Mouse (Mus musculus) liver, embryonic 14.5 days (tissue): Measurements from ENCODE around the gene Cyp2c70. TPM values are rescaled to one million over a fixed set of nuclear protein-coding genes. Genes with fewer than 3 reads are reported as not detected.
A peak's percentile ranks its signal among the peaks of the same experiment; 100 is the strongest.
"Not testable (repeated sequence)": the region's sequence is repeated elsewhere in the genome, so short reads cannot be mapped to it uniquely, and the experiment has no call there.

ENCODE experiments used
- ATAC-seq: fragments of 200-750 bp; cut with Nextera tagmentation; 2 replicates; pipeline ENCODE4 v1.8.0; 2017; ENCODE audit warnings: moderate number of reproducible peaks, mild to moderate bottlenecking, moderate library complexity; ENCODE audit not compliant: insufficient read depth
- DNase-seq, 3 experiments: peaks; one replicate each; pipeline ENCODE4 v3.0.0-alpha.2; 2012 to 2013; ENCODE audit warnings: low read depth in 3 of 3, low spot score in 3 of 3
- H3K27ac ChIP-seq: fragments of 300-500 bp; sonication (generic); 2 replicates; pipeline ENCODE4 v1.5.1; 2014; ENCODE audit warnings: moderate library complexity, mild to moderate bottlenecking, control low read depth, inconsistent platforms
- H3K27me3 ChIP-seq: fragments of 300-500 bp; sonication (generic); 2 replicates; pipeline ENCODE4 v1.6.1; 2014; ENCODE audit warnings: mild to moderate bottlenecking, low read length, moderate library complexity; ENCODE audit not compliant: control insufficient read depth, insufficient read depth
- H3K36me3 ChIP-seq: fragments of 300-500 bp; sonication (generic); replicated peaks from 2 replicates; pipeline ENCODE4 v1.6.1; 2014; ENCODE audit warnings: low read depth; ENCODE audit not compliant: control insufficient read depth, insufficient read depth
- H3K4me1 ChIP-seq, 2 experiments: fragments of 200-500 bp in 1 of 2; fragments of 300-500 bp in 1 of 2; sonication (generic) in 1 of 2; replicated peaks; 2 replicates each; pipeline ENCODE4 v1.6.1; 2012 to 2014; ENCODE audit warnings: antibody characterized with exemption in 1 of 2, inconsistent platforms in 1 of 2, low read length in 1 of 2; ENCODE audit not compliant: control insufficient read depth in 2 of 2, insufficient read depth in 2 of 2
- H3K4me2 ChIP-seq: fragments of 300-500 bp; sonication (generic); 2 replicates; pipeline ENCODE4 v1.6.1; 2014; ENCODE audit warnings: low read depth, mild to moderate bottlenecking, control low read depth, moderate library complexity
- H3K4me3 ChIP-seq, 2 experiments: fragments of 200-500 bp in 1 of 2; fragments of 300-500 bp in 1 of 2; sonication (generic) in 1 of 2; 2 replicates each; pipeline ENCODE4 v1.5.1; 2012 to 2014; ENCODE audit warnings: low read depth in 2 of 2, low read length in 2 of 2, mild to moderate bottlenecking in 2 of 2, control low read depth in 1 of 2, inconsistent platforms in 1 of 2, moderate library complexity in 1 of 2; ENCODE audit not compliant: insufficient read depth in 1 of 2
- H3K9ac ChIP-seq: fragments of 300-500 bp; sonication (generic); replicated peaks from 2 replicates; pipeline ENCODE4 v1.6.1; 2014; ENCODE audit warnings: mild to moderate bottlenecking, control low read depth, moderate library complexity
- H3K9me3 ChIP-seq: fragments of 300-500 bp; sonication (generic); 2 replicates; pipeline ENCODE4 v1.6.1; 2016; ENCODE audit warnings: low read length, mixed read lengths; ENCODE audit not compliant: control insufficient read depth
- CTCF ChIP-seq: IDR thresholded peaks from 2 replicates; pipeline ENCODE4 v1.5.1; 2016; ENCODE audit warnings: antibody characterized with exemption, low read depth, control low read depth
- EP300 ChIP-seq: IDR thresholded peaks from 2 replicates; pipeline ENCODE4 v1.6.1; 2016; ENCODE audit warnings: antibody characterized with exemption, low read depth
- WGBS: fragments of 180-500 bp; shearing (Covaris S2); extraction: QIAGEN DNeasy Blood & Tissue Kit; methylation state at CpG from one replicate; pipeline ENCODE4 v1.1.7; 2014; ENCODE audit not compliant: insufficient replicate concordance; 5-methylcytosine and 5-hydroxymethylcytosine counted together
- polyA plus RNA-seq, 2 experiments: library from polyadenylated mRNA; depleted of rRNA in 1 of 2; stranded (reverse) in 1 of 2; unstranded in 1 of 2; fragments of >200 nt; fragmentation: Nextera tagmentation in 1 of 2; extraction: Ambion mirVana in 1 of 2; gene quantifications; 2 replicates each; pipeline versions ENCODE4 v1.2.1 to v1.2.3; 2012 to 2014

The Cyp2c70 gene
- polyA plus RNA-seq, 2 experiments, result 3.6 to 9.6 TPM

DNA sequence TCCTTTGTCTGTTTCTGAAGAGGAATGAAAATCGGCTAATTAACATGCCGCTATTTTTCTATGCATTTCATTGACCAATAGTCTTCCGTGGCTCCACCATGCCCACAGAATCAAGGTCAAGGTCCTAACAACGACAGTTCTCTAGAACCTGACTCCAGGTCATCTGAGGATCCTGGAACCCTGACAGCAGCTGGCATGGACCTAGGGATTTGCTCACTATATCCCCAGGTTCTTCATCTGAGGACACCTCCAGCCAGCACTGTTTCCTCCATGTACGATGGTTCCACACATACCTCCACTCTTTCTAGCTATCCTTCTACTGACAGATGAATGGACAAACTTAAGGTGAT is 38.6 kb upstream of the Cyp2c70 start:
- TF ChIP-seq EP300 (no peak), CTCF (no peak)
- no peak for ATAC-seq
- Histone ChIP-seq H3K36me3 (no peaks in the 10 kb centered on the region; the same call in 1 of the 2 replicates), H3K4me1 (no peaks in the 10 kb centered on the region), H3K4me2 (no peak overlapping the region), H3K27ac (no peak overlapping the region), H3K9ac (no peak overlapping the region), H3K4me3 (no peak overlapping the region), H3K27me3 (no peaks in the 10 kb centered on the region), H3K9me3 (no peaks in the 10 kb centered on the region)
- 63% methylated on average over 5 of the region's 5 CpGs for WGBS
- no peak for DNase-seq

DNA sequence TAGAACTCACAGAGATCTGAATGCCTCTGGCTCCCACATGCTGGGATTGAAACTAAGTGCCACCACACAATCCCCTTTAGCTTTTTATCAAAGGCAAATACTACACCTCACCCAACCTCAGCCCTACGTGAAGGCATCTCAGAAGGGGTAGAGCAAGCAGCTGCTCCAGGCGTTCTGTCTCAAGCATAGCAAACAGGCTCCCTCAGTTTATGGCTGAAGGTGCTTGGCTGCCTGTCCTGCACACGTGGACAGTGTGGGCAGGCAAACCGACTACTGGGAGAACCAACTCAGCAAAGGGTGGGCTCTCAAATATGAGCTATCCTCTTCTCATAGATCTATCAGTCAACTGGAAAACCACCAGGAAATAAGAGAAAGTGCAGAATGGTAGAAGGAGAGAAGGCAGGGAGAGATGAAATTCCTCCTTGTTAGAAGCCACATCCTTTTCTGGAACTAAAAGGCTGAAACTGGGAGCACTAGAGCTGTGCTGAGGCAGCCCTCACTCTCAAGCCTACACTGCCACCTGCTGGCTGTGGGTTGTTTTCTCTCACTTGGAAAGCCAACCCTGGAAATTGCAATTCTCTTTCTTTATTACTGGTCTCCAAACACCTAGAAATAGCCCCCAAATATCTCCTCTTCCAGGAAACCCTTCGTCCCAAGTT is 38.1 kb upstream of the Cyp2c70 start:
- H3K4me1 ChIP-seq, result no peaks in the 10 kb centered on the region
- no peak overlapping the region for H3K27ac ChIP-seq
- no peaks in the 10 kb centered on the region; the same call in 1 of the 2 replicates for H3K36me3 ChIP-seq
- ATAC-seq, result no peak
- no peak overlapping the region for H3K9ac ChIP-seq
- TF ChIP-seq EP300, result no peak
- TF ChIP-seq CTCF, result peak; percentile 78
- DNase-seq, result peak in 1 of 3 experiments; percentile 28
- H3K27me3 ChIP-seq, result no peaks in the 10 kb centered on the region
- no peak overlapping the region for H3K4me2 ChIP-seq
- no peaks in the 10 kb centered on the region for H3K9me3 ChIP-seq
- WGBS, result 54% methylated on average over 5 of the region's 5 CpGs
- H3K4me3 ChIP-seq, result no peak overlapping the region

DNA sequence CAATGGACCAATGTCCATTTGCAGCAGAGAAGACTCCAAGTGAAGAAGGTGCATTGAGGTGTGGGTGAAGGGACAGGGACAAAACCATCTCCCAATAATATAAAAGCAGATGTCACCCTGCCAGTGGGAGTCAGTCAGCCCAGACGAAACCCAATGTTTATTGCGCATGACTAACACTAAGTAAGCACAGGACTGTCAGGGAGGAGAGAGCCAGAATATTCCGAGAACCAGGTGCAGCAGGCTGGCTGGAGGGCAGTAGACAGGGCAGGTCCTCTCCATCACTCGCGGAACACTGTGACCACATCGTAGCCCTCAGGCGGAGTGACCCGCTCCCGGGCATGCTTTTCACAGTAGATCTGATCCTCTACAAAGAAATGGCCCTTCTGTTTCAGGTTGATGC is 35.2 kb upstream of the Cyp2c70 start:
- H3K27ac ChIP-seq, H3K4me3 ChIP-seq, ATAC-seq, H3K4me1 ChIP-seq, H3K4me2 ChIP-seq, DNase-seq, H3K36me3 ChIP-seq, H3K9me3 ChIP-seq, H3K27me3 ChIP-seq, H3K9ac ChIP-seq: not testable (repeated sequence)
- 77% methylated on average over 9 of the region's 9 CpGs for WGBS

DNA sequence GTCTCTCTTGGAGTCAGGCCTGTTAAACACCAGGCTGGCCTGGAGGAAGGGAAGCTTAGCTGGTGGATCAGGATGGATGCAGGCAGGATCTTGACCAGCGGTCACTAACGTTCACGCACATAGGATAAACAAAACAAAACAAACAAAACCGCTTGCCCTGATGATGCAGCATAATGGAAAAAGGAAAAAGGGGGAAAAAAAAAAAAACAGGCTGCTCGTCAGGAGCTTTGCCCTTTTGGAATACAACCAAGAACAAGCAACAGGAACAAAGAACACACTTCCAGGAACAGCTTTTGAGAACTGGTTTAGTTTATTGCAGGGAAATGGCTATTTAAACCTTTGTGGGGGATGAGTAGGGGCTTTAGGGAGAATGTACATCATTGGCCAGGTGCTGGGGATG is 33.7 kb upstream of the Cyp2c70 start:
- no peak for TF ChIP-seq CTCF
- TF ChIP-seq EP300, result no peak
- Histone ChIP-seq H3K36me3 (no peaks in the 10 kb centered on the region; the same call in 1 of the 2 replicates), H3K4me2 (no peak overlapping the region), H3K9me3 (no peaks in the 10 kb centered on the region), H3K4me1 (no peaks in the 10 kb centered on the region), H3K9ac (no peak overlapping the region), H3K27me3 (no peaks in the 10 kb centered on the region), H3K4me3 (no peak overlapping the region), H3K27ac (no peak overlapping the region)
- ATAC-seq (no peak), DNase-seq (no peak)
- 67% methylated on average over 5 of the region's 5 CpGs for WGBS

DNA sequence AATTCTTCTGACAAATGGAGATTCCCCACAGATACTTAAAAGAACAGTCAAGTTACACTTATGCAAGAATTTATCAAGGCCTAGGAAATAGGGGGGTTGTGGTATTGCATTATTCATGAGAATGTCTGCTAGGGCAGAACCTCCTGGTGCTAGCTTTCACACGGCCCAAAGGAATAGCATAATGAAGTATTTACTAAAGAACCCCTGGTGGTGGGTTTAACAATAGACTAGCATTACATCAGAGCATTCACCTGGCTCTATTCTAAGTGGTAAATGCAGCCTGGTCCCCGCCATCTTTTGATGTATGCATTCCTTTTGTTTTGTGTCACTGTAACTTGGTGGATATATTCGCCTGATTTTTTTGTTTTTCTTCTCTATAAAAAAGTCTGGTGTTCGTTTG is 15.8 kb upstream of the Cyp2c70 start:
- DNase-seq, H3K4me3 ChIP-seq, H3K36me3 ChIP-seq, H3K4me1 ChIP-seq, H3K27me3 ChIP-seq, H3K9me3 ChIP-seq, H3K4me2 ChIP-seq, ATAC-seq, H3K27ac ChIP-seq, H3K9ac ChIP-seq: not testable (repeated sequence)
- WGBS, result 52% methylated on average over 4 of the region's 4 CpGs
